Mouse (Mus musculus): Measurements from ENCODE around the gene Ints11.

DNA sequence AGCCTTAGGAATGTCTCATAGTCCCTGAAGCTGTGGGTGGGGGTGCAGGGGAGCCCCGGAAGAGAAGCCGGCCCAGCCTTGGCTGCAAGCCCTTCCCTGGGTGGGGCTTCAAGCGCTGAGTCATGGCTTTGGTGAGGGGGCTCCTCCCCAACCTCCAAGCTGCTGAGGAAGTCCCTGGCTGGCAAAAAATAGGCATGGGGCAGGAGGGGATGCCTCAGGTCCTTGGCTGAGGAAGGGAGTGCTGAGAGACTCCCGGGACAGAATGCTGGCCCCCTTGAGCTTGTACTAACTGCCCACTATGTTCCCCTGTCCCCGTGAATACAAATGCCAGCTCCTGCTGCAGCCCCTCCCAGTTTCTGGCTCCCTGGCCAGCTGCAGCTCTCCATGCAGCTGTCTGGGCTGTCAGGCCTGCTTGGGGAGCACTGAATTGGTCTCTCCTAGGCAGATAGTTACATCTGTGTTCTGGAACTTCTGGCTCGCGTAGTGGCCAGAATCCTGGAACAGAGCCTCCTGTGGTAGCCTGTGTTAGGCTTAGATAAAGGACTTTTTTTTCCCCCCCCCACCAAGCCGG is 25.1 kb downstream of the Ints11 start:
- TF ChIP-seq GATA1 (IDR thresholded peaks at IDR 0.05; ENCODE audit: borderline replicate concordance, low read length) (no peak), FLI1 (IDR thresholded peaks at IDR 0.05; ENCODE audit: low read length) (no peak)
